ENCODE assay signal across 15 mouse cellular contexts in genomic region chr2:140592537-140593261, GRCm38 (mm10).
"Had no signal": no experiment of that assay in that cellular context is flagged by ENCODE, and none has a peak within 500 bp of the region (broad histone marks: within the 10 kb centered on the region; RNA-seq: fewer than 3 reads in every experiment).

No protein-coding gene starts in this region.

- H3K9ac ChIP-seq: limb, embryonic 12.5 days; liver, embryonic 15.5 days; midbrain, embryonic 12.5 days; neural tube, embryonic 15.5 days had no signal

- H3K4me3 ChIP-seq: limb, embryonic 12.5 days; liver, embryonic 15.5 days; megakaryocyte, embryonic 14.5 days; midbrain, embryonic 12.5 days; myocyte; neural tube, embryonic 15.5 days had no signal

- DNase-seq: kidney, adult 8-10 months; kidney, postnatal 25 days; layer of hippocampus, adult 9-11 months; lung, adult 2 months; lung, postnatal 10 days; right cerebral cortex, adult 18-20 months; right cerebral cortex, postnatal 25 days; thymus, postnatal 4 days had no signal

- H3K4me1 ChIP-seq: limb, embryonic 12.5 days; liver, embryonic 15.5 days; megakaryocyte, embryonic 14.5 days; midbrain, embryonic 12.5 days; neural tube, embryonic 15.5 days had no signal

- H3K27me3 ChIP-seq: limb, embryonic 12.5 days; liver, embryonic 15.5 days; megakaryocyte, embryonic 14.5 days; midbrain, embryonic 12.5 days; neural tube, embryonic 15.5 days had no signal

- H3K4me2 ChIP-seq: limb, embryonic 12.5 days; liver, embryonic 15.5 days; midbrain, embryonic 12.5 days; neural tube, embryonic 15.5 days had no signal

- H3K36me3 ChIP-seq: limb, embryonic 12.5 days; liver, embryonic 15.5 days; midbrain, embryonic 12.5 days; neural tube, embryonic 15.5 days had no signal

- H3K27ac ChIP-seq: limb, embryonic 12.5 days; liver, embryonic 15.5 days; macrophage; midbrain, embryonic 12.5 days; neural tube, embryonic 15.5 days had no signal

- H3K9me3 ChIP-seq: limb, embryonic 12.5 days; liver, embryonic 15.5 days; megakaryocyte, embryonic 14.5 days; midbrain, embryonic 12.5 days; neural tube, embryonic 15.5 days had no signal
